Mouse (Mus musculus) MEL (cell line): ENCODE results near the gene Hoga1. TPM values are rescaled to one million over a fixed set of nuclear protein-coding genes. Genes with fewer than 3 reads are reported as not detected.

Experiments used
- DNase-seq: peaks from one replicate; pipeline ENCODE4 v3.0.0; 2011; ENCODE audit warnings: low read depth, low spot score
- H3K27ac ChIP-seq: 2 replicates; pipeline ENCODE4 v1.5.1; 2012; ENCODE audit warnings: low read depth, mild to moderate bottlenecking, control low read depth, low read length, moderate library complexity; ENCODE audit not compliant: control insufficient read depth
- H3K27me3 ChIP-seq, 2 experiments: fragments of 150-350 bp in 1 of 2; sonication (generic) in 1 of 2; 2 replicates each; pipeline ENCODE4 v1.6.1; 2012; ENCODE audit warnings: low read length in 2 of 2, mild to moderate bottlenecking in 2 of 2, improper control_type of control experiment in 1 of 2, moderate library complexity in 1 of 2; ENCODE audit not compliant: insufficient read depth in 2 of 2, control insufficient read depth in 1 of 2
- H3K36me3 ChIP-seq, 2 experiments: 2 replicates each; pipeline ENCODE4 v1.6.1; 2012 to 2014; ENCODE audit warnings: low read length in 2 of 2, improper control_type of control experiment in 1 of 2, inconsistent platforms in 1 of 2, mild to moderate bottlenecking in 1 of 2; ENCODE audit not compliant: insufficient read depth in 2 of 2, control insufficient read depth in 1 of 2
- H3K4me1 ChIP-seq, 2 experiments: fragments of 150-350 bp in 1 of 2; sonication (generic) in 1 of 2; 2 replicates each; pipeline ENCODE4 v1.6.1; 2012; ENCODE audit warnings: low read length in 2 of 2, improper control_type of control experiment in 1 of 2, mild to moderate bottlenecking in 1 of 2; ENCODE audit not compliant: insufficient read depth in 2 of 2, control insufficient read depth in 1 of 2
- H3K4me3 ChIP-seq, 2 experiments: fragments of 150-350 bp in 1 of 2; sonication (generic) in 1 of 2; 2 replicates each; pipeline ENCODE4 v1.5.1; 2012; ENCODE audit warnings: low read depth in 2 of 2, low read length in 2 of 2, mild to moderate bottlenecking in 2 of 2, moderate library complexity in 2 of 2, control low read depth in 1 of 2, improper control_type of control experiment in 1 of 2; ENCODE audit not compliant: control insufficient read depth in 1 of 2, insufficient read depth in 1 of 2
- H3K79me2 ChIP-seq: 2 replicates; pipeline ENCODE4 v1.6.1; 2012; ENCODE audit warnings: mild to moderate bottlenecking, low read length, moderate library complexity; ENCODE audit not compliant: control insufficient read depth, poor library complexity, insufficient read depth
- H3K9ac ChIP-seq: 2 replicates; pipeline ENCODE4 v1.6.1; 2012; ENCODE audit warnings: low read depth, mild to moderate bottlenecking, control low read depth, low read length, moderate library complexity; ENCODE audit not compliant: control insufficient read depth, poor library complexity, severe bottlenecking
- H3K9me3 ChIP-seq: fragments of 150-350 bp; sonication (generic); replicated peaks from 2 replicates; pipeline ENCODE4 v1.6.1; 2012; ENCODE audit warnings: mild to moderate bottlenecking, low read length, improper control_type of control experiment, moderate library complexity; ENCODE audit not compliant: insufficient read depth
- CHD1 ChIP-seq: IDR thresholded peaks from 2 replicates; pipeline ENCODE4 v1.6.1; 2012; ENCODE audit warnings: low read depth, mild to moderate bottlenecking, inconsistent platforms, low read length, improper control_type of control experiment
- CTCF ChIP-seq, 3 experiments: IDR thresholded peaks in 2 of 3; conservative IDR thresholded peaks in 1 of 3; 2 replicates each; pipeline ENCODE4 v1.5.1; 2011 to 2012; ENCODE audit warnings: low read length in 3 of 3, low read depth in 2 of 3, mild to moderate bottlenecking in 2 of 3, improper control_type of control experiment in 1 of 3, inconsistent platforms in 1 of 3, mixed read lengths in 1 of 3, moderate library complexity in 1 of 3; ENCODE audit not compliant: control insufficient read depth in 1 of 3, insufficient read depth in 1 of 3, poor library complexity in 1 of 3, severe bottlenecking in 1 of 3
- E2F4 ChIP-seq: IDR thresholded peaks from 2 replicates; pipeline ENCODE4 v1.6.1; 2011; ENCODE audit warnings: low read depth, low read length, improper control_type of control experiment, borderline replicate concordance
- EP300 ChIP-seq, 2 experiments: IDR thresholded peaks; 2 replicates each; pipeline ENCODE4 v1.6.1; 2011; ENCODE audit warnings: improper control_type of control experiment in 2 of 2, low read length in 2 of 2, low read depth in 1 of 2, mild to moderate bottlenecking in 1 of 2
- GATA1 ChIP-seq: IDR thresholded peaks from 2 replicates; pipeline ENCODE4 v1.6.1; 2011; ENCODE audit warnings: low read depth, low read length, improper control_type of control experiment
- KAT2A ChIP-seq: conservative IDR thresholded peaks from 2 replicates; pipeline ENCODE4 v1.6.1; 2012; ENCODE audit warnings: low read depth, low read length, improper control_type of control experiment, inconsistent platforms
- MAFK ChIP-seq: IDR thresholded peaks from 2 replicates; pipeline ENCODE4 v1.6.1; 2011; ENCODE audit warnings: low read depth, mild to moderate bottlenecking, low read length, improper control_type of control experiment, borderline replicate concordance
- MEF2A ChIP-seq: IDR thresholded peaks from 2 replicates; pipeline ENCODE4 v1.6.1; 2014; ENCODE audit warnings: low read depth, mild to moderate bottlenecking, inconsistent platforms, low read length, improper control_type of control experiment; ENCODE audit not compliant: poor library complexity, insufficient replicate concordance, severe bottlenecking; ENCODE audit errors: extremely low read depth
- MXI1 ChIP-seq: IDR thresholded peaks from 2 replicates; pipeline ENCODE4 v1.6.1; 2011; ENCODE audit warnings: mild to moderate bottlenecking, low read depth, low read length, improper control_type of control experiment
- MYC ChIP-seq: IDR thresholded peaks from 2 replicates; pipeline ENCODE4 v1.6.1; 2011; ENCODE audit warnings: low read depth, mild to moderate bottlenecking, low read length, improper control_type of control experiment, moderate library complexity
- NELFE ChIP-seq: IDR thresholded peaks from 2 replicates; pipeline ENCODE4 v1.6.1; 2011; ENCODE audit warnings: low read depth, low read length, improper control_type of control experiment
- RCOR1 ChIP-seq: IDR thresholded peaks from 2 replicates; pipeline ENCODE4 v1.6.1; 2012; ENCODE audit warnings: low read depth, mild to moderate bottlenecking, inconsistent platforms, low read length, improper control_type of control experiment
- SMC3 ChIP-seq: IDR thresholded peaks from 2 replicates; pipeline ENCODE4 v1.6.1; 2011; ENCODE audit warnings: low read depth, low read length, improper control_type of control experiment
- USF1 ChIP-seq: IDR thresholded peaks from 2 replicates; pipeline ENCODE4 v1.6.1; 2014; ENCODE audit warnings: low read depth, mild to moderate bottlenecking, inconsistent platforms, low read length, improper control_type of control experiment, moderate library complexity
- ZMIZ1 ChIP-seq: IDR thresholded peaks from 2 replicates; pipeline ENCODE4 v1.6.1; 2012; ENCODE audit warnings: low read depth, mild to moderate bottlenecking, inconsistent platforms, low read length, improper control_type of control experiment, moderate library complexity
- polyA plus RNA-seq, 2 experiments: library from polyadenylated mRNA; stranded (reverse) in 1 of 2; unstranded in 1 of 2; fragments of >175 nt in 1 of 2; fragments of >200 nt in 1 of 2; gene quantifications; 2 replicates each; pipeline versions ENCODE4 v1.2.1 to v1.2.4; 2012; ENCODE audit warnings: low replicate concordance in 2 of 2, low read depth in 1 of 2; ENCODE audit not compliant: insufficient read length in 2 of 2, insufficient read depth in 1 of 2, missing spikeins in 1 of 2
- total RNA-seq: library from RNA; depleted of rRNA; stranded (reverse); fragments of 300-350 nt; gene quantifications from 2 replicates; pipeline ENCODE4 v1.2.3, GENCODE M21; 2012

The Hoga1 gene
- total and polyA plus RNA-seq, 3 experiments = 0.31 to 0.38 TPM; not detected in 1

DNA sequence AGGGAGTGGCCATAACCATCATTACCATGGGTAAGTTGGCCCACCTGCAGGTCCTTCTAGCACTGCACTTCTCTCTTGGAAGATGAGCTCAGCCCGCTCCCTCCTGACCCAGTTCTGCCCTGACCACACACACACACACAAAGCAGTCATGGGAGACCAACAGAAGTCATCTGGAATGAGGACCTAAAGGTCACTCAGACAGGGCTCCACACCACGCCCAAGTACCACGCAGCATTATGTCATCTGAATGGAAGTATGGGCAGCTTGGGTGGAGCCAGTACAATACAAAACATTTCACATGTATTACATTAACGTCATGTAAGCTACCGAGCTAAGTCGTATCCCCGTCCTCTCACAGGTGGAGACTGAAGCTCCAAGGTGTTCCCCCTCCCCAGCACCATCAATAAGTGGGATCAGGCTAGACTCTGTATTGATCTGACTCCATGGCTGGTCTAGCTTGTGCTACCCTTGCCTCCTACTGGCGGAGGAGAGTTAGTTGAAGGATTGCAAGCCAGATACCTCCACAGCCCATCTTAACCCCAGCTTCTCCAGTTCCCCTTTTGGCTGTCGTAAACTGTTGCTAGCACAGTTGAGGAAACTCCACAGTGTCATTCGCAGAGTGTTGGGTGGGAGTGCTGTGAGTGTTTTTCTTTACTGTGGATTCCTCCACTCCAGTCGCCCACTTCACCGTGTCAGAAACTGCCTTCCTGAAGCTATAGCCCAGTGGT, 44.0 kb upstream of the Hoga1 start:
- no peak overlapping the region for H3K4me3 ChIP-seq
- peaks cover 0 to 8% of the 10 kb centered on the region in 2 experiments; a peak in 2 of 4 replicates for H3K36me3 ChIP-seq
- TF ChIP-seq ZMIZ1 = no peak
- no peak for TF ChIP-seq NELFE
- TF ChIP-seq MYC = no peak
- no peak for TF ChIP-seq MEF2A
- no peak for TF ChIP-seq SMC3
- no peak for TF ChIP-seq MXI1
- no peak for TF ChIP-seq E2F4
- no peak for TF ChIP-seq USF1
- no peak for TF ChIP-seq CHD1
- TF ChIP-seq KAT2A = no peak
- TF ChIP-seq, all 39 proteins: peak for 0
- Histone ChIP-seq H3K27ac (no peak overlapping the region), H3K79me2 (no peaks in the 10 kb centered on the region), H3K27me3 (no peaks in the 10 kb centered on the region), H3K9me3 (no peaks in the 10 kb centered on the region), H3K4me1 (peaks cover 2 to 13% of the 10 kb centered on the region in 2 experiments), H3K9ac (no peak overlapping the region)
- peak; percentile 31 for DNase-seq

DNA sequence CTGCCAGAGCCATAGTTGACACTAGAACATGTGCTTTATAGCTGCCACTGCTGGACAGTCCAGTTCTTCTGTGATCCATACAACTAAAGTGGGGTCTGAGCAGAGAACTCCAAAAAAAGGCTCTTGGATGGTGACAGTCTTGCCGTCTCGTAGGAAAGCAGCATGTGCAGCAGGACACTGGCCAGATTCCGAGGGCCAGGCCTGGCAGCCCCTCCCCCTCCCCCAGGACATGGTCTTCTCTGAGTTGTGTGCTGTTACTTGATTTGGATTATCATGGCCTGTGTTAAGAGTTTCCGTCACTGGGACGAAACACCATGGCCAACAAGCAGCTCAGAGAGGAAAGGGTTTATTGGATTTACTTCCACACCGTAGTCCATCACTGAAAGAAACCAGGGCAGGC, 41.2 kb upstream of the Hoga1 start:
- H3K36me3 ChIP-seq = peaks cover 0 to 8% of the 10 kb centered on the region in 2 experiments; a peak in 2 of 4 replicates
- H3K9ac ChIP-seq = no peak overlapping the region
- H3K9me3 ChIP-seq = no peaks in the 10 kb centered on the region
- no peak overlapping the region for H3K27ac ChIP-seq
- TF ChIP-seq MYC (no peak), MXI1 (no peak), KAT2A (no peak), RCOR1 (no peak), ZMIZ1 (no peak), EP300 (IDR thresholded peaks at IDR 0.05; ENCODE audit: low read depth in 1 of 2, low read length in 2 of 2) (no peak), CTCF (IDR thresholded peaks at IDR 0.05 in 2 of 3, conservative IDR thresholded peaks at IDR 0.05 in 1 of 3; ENCODE audit: control insufficient read depth in 1 of 3, insufficient read depth in 1 of 3, low read depth in 2 of 3, low read length in 3 of 3, poor library complexity in 1 of 3, severe bottlenecking in 1 of 3) (no peak), GATA1 (no peak), MEF2A (no peak), MAFK (no peak)
- DNase-seq = no peak
- peaks cover 2 to 13% of the 10 kb centered on the region in 2 experiments for H3K4me1 ChIP-seq
- no peaks in the 10 kb centered on the region for H3K79me2 ChIP-seq
- no peaks in the 10 kb centered on the region for H3K27me3 ChIP-seq
- no peak overlapping the region for H3K4me3 ChIP-seq
